Mouse (Mus musculus) megakaryocyte, embryonic 14.5 days (primary cell): ENCODE data around the gene Fam83f. TPM values are rescaled to one million over a fixed set of nuclear protein-coding genes. Genes with fewer than 3 reads are reported as not detected.

Experiments used
- H3K27me3 ChIP-seq: replicated peaks from 2 replicates; pipeline ENCODE3; 2012; ENCODE audit warnings: inconsistent platforms
- H3K36me3 ChIP-seq: replicated peaks from 2 replicates; pipeline ENCODE3; 2012; ENCODE audit warnings: low read length, inconsistent platforms, mixed read lengths
- H3K4me1 ChIP-seq: 2 replicates; pipeline ENCODE4 v1.6.1; 2012; ENCODE audit warnings: inconsistent platforms
- H3K4me3 ChIP-seq: replicated peaks from 2 replicates; pipeline ENCODE3; 2012; ENCODE audit warnings: moderate library complexity, mild to moderate bottlenecking, inconsistent platforms
- H3K9me3 ChIP-seq: 2 replicates; pipeline ENCODE4 v1.6.1; 2012; ENCODE audit warnings: inconsistent platforms
- FLI1 ChIP-seq: IDR thresholded peaks from 2 replicates; pipeline ENCODE4 v1.6.1; 2012; ENCODE audit warnings: low read length, inconsistent platforms, mixed read lengths
- GATA1 ChIP-seq: IDR thresholded peaks from 3 replicates; pipeline ENCODE4 v1.6.1; 2012; ENCODE audit warnings: mixed read lengths, low read length, inconsistent platforms, borderline replicate concordance
- polyA plus RNA-seq: library from polyadenylated mRNA; stranded (reverse); fragments of >175 nt; gene quantifications from 2 replicates; pipeline ENCODE4 v1.2.3, GENCODE M21; 2012; ENCODE audit warnings: low replicate concordance; ENCODE audit not compliant: insufficient read depth

Fam83f gene
- polyA plus RNA-seq, 1 experiment = 0.64 TPM

GRCm38 (mm10) chr15:80702910-80703309 lies 31.3 kb downstream of the Fam83f start:
- TF ChIP-seq GATA1 (no peak), FLI1 (no peak)
- Histone ChIP-seq H3K36me3 (no peaks in the 10 kb centered on the region), H3K4me3 (no peak overlapping the region)

DNA sequence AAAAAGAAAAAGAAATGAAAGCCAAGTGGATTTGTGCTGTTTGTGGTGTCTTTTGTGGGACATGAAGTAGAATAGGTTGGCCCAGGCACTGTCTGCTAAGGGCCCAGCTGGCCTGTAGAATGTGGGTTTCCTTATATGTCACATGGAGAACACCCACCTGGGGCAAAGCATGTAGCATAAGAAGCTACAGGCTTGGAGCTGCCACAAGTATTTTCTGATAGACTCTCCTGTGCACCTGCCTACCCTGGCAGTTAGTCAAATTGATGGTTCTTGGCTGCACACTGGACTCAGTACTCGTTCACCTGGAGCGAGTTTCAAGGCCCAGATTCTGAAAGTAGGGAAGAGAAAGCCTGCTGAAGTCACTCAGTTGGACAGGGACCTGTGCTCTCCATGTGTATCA lies 31.8 kb downstream of the Fam83f start:
- Histone ChIP-seq H3K27me3 (peaks cover 32% of the 10 kb centered on the region), H3K4me1 (peaks cover 47% of the 10 kb centered on the region), H3K4me3 (no peak overlapping the region), H3K36me3 (no peaks in the 10 kb centered on the region), H3K9me3 (no peaks in the 10 kb centered on the region)
- TF ChIP-seq GATA1 (no peak), FLI1 (no peak)

More at GRCm38 (mm10) chr15:80702910-80703309, 31.3 kb downstream of the Fam83f start:
- Histone ChIP-seq H3K4me1 (peaks cover 53% of the 10 kb centered on the region), H3K27me3 (peaks cover 35% of the 10 kb centered on the region), H3K9me3 (no peaks in the 10 kb centered on the region)

DNA sequence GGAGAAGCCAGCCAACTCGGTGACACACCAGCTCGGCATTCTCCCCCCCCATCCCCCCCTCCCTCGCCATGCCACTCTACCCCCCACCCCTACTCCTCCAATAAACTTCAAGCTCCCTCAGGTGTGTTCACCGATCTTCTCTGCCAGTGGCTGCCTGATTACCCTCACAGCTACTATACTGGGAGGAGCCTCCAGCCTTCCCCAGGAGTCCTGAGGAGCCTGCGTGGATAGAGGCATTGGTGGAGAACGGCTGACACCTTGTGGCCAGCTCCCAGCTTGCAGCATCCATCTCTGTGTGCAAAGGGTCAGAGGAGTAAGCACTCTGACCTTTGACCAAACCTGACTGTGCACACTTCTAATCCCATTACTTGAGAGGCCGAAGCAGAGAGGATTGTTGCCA lies 32.6 kb downstream of the Fam83f start:
- H3K9me3 ChIP-seq = no peaks in the 10 kb centered on the region
- H3K4me1 ChIP-seq = peaks cover 42% of the 10 kb centered on the region
- peaks cover 25% of the 10 kb centered on the region for H3K27me3 ChIP-seq
- no peaks in the 10 kb centered on the region for H3K36me3 ChIP-seq
- TF ChIP-seq FLI1 = no peak
- TF ChIP-seq GATA1 = no peak
- H3K4me3 ChIP-seq = peak overlapping the region; percentile 78

- H3K4me3 ChIP-seq = peak overlapping the region; percentile 90
- no peak for TF ChIP-seq FLI1
- no peak for TF ChIP-seq GATA1
- H3K4me1 ChIP-seq = peaks cover 48% of the 10 kb centered on the region
- H3K27me3 ChIP-seq = peaks cover 15% of the 10 kb centered on the region
- no peaks in the 10 kb centered on the region for H3K36me3 ChIP-seq
- H3K9me3 ChIP-seq = no peaks in the 10 kb centered on the region
These were observed 34.3 kb downstream of the Fam83f start for GRCm38 (mm10) chr15:80705828-80706549.

DNA sequence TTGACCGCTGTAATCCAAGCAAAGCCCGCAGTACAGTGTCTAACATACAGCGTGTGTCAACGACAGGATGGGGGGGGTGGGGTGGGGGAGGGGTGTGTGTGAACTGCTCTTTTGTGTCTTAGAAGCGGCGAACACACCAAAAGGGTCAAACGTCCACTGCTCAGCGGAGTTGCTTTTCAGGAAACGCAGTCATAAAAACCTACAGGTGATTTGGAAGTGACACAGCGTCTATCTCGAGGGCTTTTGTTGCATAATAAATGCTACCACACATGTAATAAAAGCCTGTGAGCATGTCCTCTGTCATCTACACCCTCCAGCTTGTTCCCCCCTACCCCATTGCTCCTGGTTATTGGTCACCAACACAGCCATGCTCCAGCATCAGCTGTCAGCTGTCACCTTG lies 34.9 kb downstream of the Fam83f start:
- Histone ChIP-seq H3K27me3 (peaks cover 9% of the 10 kb centered on the region), H3K36me3 (no peaks in the 10 kb centered on the region), H3K9me3 (no peaks in the 10 kb centered on the region), H3K4me3 (peak overlapping the region; percentile 90), H3K4me1 (peaks cover 48% of the 10 kb centered on the region)
- no peak for TF ChIP-seq FLI1
- no peak for TF ChIP-seq GATA1

- Histone ChIP-seq H3K4me3 (no peak overlapping the region), H3K27me3 (peaks cover 6% of the 10 kb centered on the region), H3K9me3 (no peaks in the 10 kb centered on the region), H3K4me1 (peaks cover 51% of the 10 kb centered on the region), H3K36me3 (no peaks in the 10 kb centered on the region)
- no peak for TF ChIP-seq GATA1
- TF ChIP-seq FLI1 = no peak
These were observed 35.4 kb downstream of the Fam83f start for GRCm38 (mm10) chr15:80707088-80707487.

- no peak for TF ChIP-seq FLI1
- TF ChIP-seq GATA1 = no peak
- no peaks in the 10 kb centered on the region for H3K27me3 ChIP-seq
- H3K9me3 ChIP-seq = no peaks in the 10 kb centered on the region
- H3K4me1 ChIP-seq = peaks cover 44% of the 10 kb centered on the region
- H3K4me3 ChIP-seq = peak overlapping the region; percentile 33
- peaks cover 3% of the 10 kb centered on the region for H3K36me3 ChIP-seq
These were observed 37.9 kb downstream of the Fam83f start for GRCm38 (mm10) chr15:80709593-80709992.

DNA sequence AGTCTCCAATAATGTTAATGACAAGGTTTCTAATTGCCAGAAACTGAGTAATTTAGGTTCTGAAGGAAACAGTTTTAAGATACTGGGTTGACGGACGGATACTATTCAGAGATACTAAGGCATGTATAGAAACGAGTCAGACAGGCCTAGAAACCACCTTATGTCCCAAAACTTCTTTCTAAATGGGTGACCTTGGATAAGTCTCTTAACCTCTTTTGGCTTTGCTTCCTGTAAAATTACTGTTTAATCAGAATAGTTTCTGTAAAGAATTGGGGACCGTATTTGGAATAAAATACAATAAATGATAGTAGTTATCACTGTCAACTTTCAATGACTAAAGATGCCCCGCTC lies 38.6 kb downstream of the Fam83f start:
- Histone ChIP-seq H3K27me3 (no peaks in the 10 kb centered on the region), H3K9me3 (no peaks in the 10 kb centered on the region), H3K4me1 (peaks cover 43% of the 10 kb centered on the region), H3K4me3 (peak overlapping the region; percentile 98), H3K36me3 (peaks cover 3% of the 10 kb centered on the region)
- no peak for TF ChIP-seq GATA1
- no peak for TF ChIP-seq FLI1

- Histone ChIP-seq H3K9me3 (no peaks in the 10 kb centered on the region), H3K4me3 (peak within 1 kb of the TSS; percentile 98), H3K4me1 (peaks cover 45% of the 10 kb centered on the region), H3K27me3 (no peaks in the 10 kb centered on the region), H3K36me3 (peaks cover 3% of the 10 kb centered on the region)
- TF ChIP-seq FLI1 (no peak), GATA1 (no peak)
These were observed 39.1 kb downstream of the Fam83f start, which contains the start of gene Tnrc6b for GRCm38 (mm10) chr15:80710608-80711363. Gene Tnrc6b (plus strand): TSS chr15:80711313.

DNA sequence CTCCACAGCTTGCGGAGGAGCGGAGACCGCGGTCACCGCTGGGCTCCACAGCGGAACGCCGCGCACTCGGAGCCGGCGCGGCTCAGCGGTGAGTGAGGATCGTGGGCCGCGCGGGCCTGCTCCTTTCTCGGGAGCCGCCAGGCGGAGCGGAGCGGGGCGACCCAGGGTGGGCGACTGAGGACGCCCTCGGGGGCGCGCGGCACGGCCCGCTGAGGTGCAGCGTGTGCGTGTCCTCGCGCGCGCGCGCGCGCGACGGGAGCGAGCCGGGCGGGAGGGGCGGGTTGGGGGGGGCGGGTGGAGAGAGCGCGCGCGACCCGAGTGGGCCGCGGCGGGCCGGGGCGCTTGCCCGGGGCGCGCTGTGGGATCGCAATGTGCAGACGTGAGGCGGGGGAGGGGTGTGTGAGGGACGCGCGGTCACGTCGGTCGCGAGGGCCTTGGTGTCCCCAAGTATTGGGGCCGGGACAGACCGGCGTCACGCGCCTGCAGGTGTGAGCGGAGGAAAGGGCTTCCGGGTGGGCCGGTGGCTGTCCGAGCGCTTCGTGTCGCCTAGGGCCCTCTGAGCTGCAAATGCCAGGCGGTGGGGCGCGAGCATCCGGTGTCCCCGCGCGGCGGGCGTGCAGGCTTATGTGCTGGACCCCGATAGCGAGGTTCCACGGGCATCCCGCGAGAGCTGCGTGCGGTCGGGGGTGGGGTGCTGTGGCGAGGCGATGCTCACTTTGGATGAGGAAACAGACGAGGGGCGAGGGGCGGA lies 39.9 kb downstream of the Fam83f start:
- Histone ChIP-seq H3K4me1 (peaks cover 39% of the 10 kb centered on the region), H3K27me3 (no peaks in the 10 kb centered on the region), H3K4me3 (peak overlapping the region; percentile 98), H3K36me3 (peaks cover 3% of the 10 kb centered on the region), H3K9me3 (no peaks in the 10 kb centered on the region)
- TF ChIP-seq GATA1 = no peak
- TF ChIP-seq FLI1 = no peak
